Mouse (Mus musculus): ENCODE measurements at regions not wholly inside any gene's neighbourhood (a gene's known extent, or its start where the extent isn't known, plus 50 kb on each side); places are given as distances from the start of the nearest gene placed in this dataset.

- no peak for DNase-seq (ENCODE audit: low spot score in 2 of 2)
Observed at GRCm38 (mm10) chr10:72762964-72763363, 108.3 kb downstream of the Zwint start.

GRCm38 (mm10) chr10:72778356-72778755, 123.7 kb downstream of the Zwint start:
- DNase-seq (ENCODE audit: low spot score in 2 of 2): peak in 1 of 2 experiments; percentile 2

- no peak for DNase-seq (ENCODE audit: low spot score in 2 of 2)
Observed at GRCm38 (mm10) chr10:72811614-72812013, 157.0 kb downstream of the Zwint start.

GRCm38 (mm10) chr10:72847358-72848082, 192.9 kb downstream of the Zwint start:
- DNase-seq (ENCODE audit: low spot score in 2 of 2): no peak

- no peak for DNase-seq (ENCODE audit: low spot score in 2 of 2)
Observed at GRCm38 (mm10) chr10:72867956-72868355, 213.3 kb downstream of the Zwint start.

All from urinary bladder, postnatal 36 days (tissue).